Mouse (Mus musculus) kidney, adult 2 months (tissue): ENCODE data around the gene Mrps36. TPM values are rescaled to one million over a fixed set of nuclear protein-coding genes. Genes with fewer than 3 reads are reported as not detected.

ENCODE experiments used
- DNase-seq: peaks from one replicate; pipeline ENCODE4 v3.0.0; 2021
- H3K27ac ChIP-seq: fragments of 200-500 bp; 2 replicates; pipeline ENCODE4 v1.5.1; 2012; ENCODE audit warnings: low read depth, low read length, control low read depth, inconsistent platforms; ENCODE audit not compliant: insufficient read depth
- H3K27me3 ChIP-seq: fragments of 200-500 bp; replicated peaks from 2 replicates; pipeline ENCODE4 v1.6.1; 2012; ENCODE audit warnings: mild to moderate bottlenecking, moderate library complexity, low read length, inconsistent platforms; ENCODE audit not compliant: control insufficient read depth, insufficient read depth
- H3K36me3 ChIP-seq: fragments of 200-500 bp; 2 replicates; pipeline ENCODE4 v1.6.1; 2012; ENCODE audit warnings: mild to moderate bottlenecking, moderate library complexity, low read length, inconsistent platforms; ENCODE audit not compliant: control insufficient read depth, insufficient read depth
- H3K4me1 ChIP-seq: fragments of 200-500 bp; 2 replicates; pipeline ENCODE4 v1.6.1; 2011; ENCODE audit warnings: low read length; ENCODE audit not compliant: control insufficient read depth, insufficient read depth
- H3K4me3 ChIP-seq: fragments of 200-500 bp; 2 replicates; pipeline ENCODE4 v1.5.1; 2011; ENCODE audit warnings: mild to moderate bottlenecking, low read depth, low read length, control low read depth; ENCODE audit not compliant: insufficient read depth
- CTCF ChIP-seq: fragments of 200-500 bp; conservative IDR thresholded peaks from 2 replicates; pipeline ENCODE4 v1.5.1; 2011; ENCODE audit warnings: low read depth, mild to moderate bottlenecking, control low read depth, low read length, moderate library complexity, mixed read lengths; ENCODE audit not compliant: insufficient read depth, insufficient read length
- POLR2A ChIP-seq: fragments of 200-500 bp; IDR thresholded peaks from one replicate; pipeline ENCODE4 v1.6.1; 2011; ENCODE audit warnings: low read depth, low read length, control low read depth
- WGBS: fragments of 180-500 bp; shearing (Covaris S2); methylation state at CpG from one replicate; pipeline ENCODE4 v1.1.7; 2018; 5-methylcytosine and 5-hydroxymethylcytosine counted together
- polyA plus RNA-seq: library from polyadenylated mRNA; depleted of rRNA; stranded (reverse); fragments of >200 nt; gene quantifications from 2 replicates; pipeline ENCODE4 v1.2.3, GENCODE M21; 2012

Mrps36 gene
- polyA plus RNA-seq, 1 experiment, result 131 TPM

- WGBS, result 63% methylated on average over 7 of the region's 7 CpGs
- Histone ChIP-seq H3K27ac (no peak overlapping the region), H3K4me1 (no peaks in the 10 kb centered on the region; the same call in 1 of the 2 replicates), H3K4me3 (no peak overlapping the region), H3K27me3 (no peaks in the 10 kb centered on the region), H3K36me3 (no peaks in the 10 kb centered on the region; the same call in 1 of the 2 replicates)
- no peak for DNase-seq
- no peak for TF ChIP-seq CTCF
These were observed 20.3 kb downstream of the Mrps36 start for GRCm38 (mm10) chr13:100724051-100724754.

- no peak overlapping the region for H3K4me3 ChIP-seq
- no peaks in the 10 kb centered on the region for H3K4me1 ChIP-seq
- DNase-seq, result no peak
- TF ChIP-seq CTCF, result no peak
- no peak for TF ChIP-seq POLR2A
- H3K27ac ChIP-seq, result no peak overlapping the region
- H3K36me3 ChIP-seq, result no peaks in the 10 kb centered on the region; the same call in 1 of the 2 replicates
- WGBS, result 85% methylated on average over 5 of the region's 5 CpGs
- H3K27me3 ChIP-seq, result no peaks in the 10 kb centered on the region
These were observed 22.8 kb downstream of the Mrps36 start for GRCm38 (mm10) chr13:100721656-100722055.

- H3K4me1 ChIP-seq, result no peaks in the 10 kb centered on the region
- no peak overlapping the region for H3K4me3 ChIP-seq
- no peak overlapping the region for H3K27ac ChIP-seq
- WGBS, result 95% methylated on average over 6 of the region's 6 CpGs
- H3K27me3 ChIP-seq, result no peaks in the 10 kb centered on the region
- DNase-seq, result no peak
- no peak for TF ChIP-seq CTCF
- no peak for TF ChIP-seq POLR2A
- peaks cover 4% of the 10 kb centered on the region for H3K36me3 ChIP-seq
These were observed 29.0 kb downstream of the Mrps36 start for GRCm38 (mm10) chr13:100715467-100715866.

GRCm38 (mm10) chr13:100706206-100706605 lies 38.3 kb downstream of the Mrps36 start:
- no peak for DNase-seq
- peaks cover 16% of the 10 kb centered on the region for H3K36me3 ChIP-seq
- WGBS, result 93% methylated on average over 7 of the region's 7 CpGs
- no peak overlapping the region for H3K4me3 ChIP-seq
- no peak overlapping the region for H3K27ac ChIP-seq
- TF ChIP-seq POLR2A, result no peak
- no peak for TF ChIP-seq CTCF
- H3K27me3 ChIP-seq, result no peaks in the 10 kb centered on the region
- no peaks in the 10 kb centered on the region for H3K4me1 ChIP-seq

GRCm38 (mm10) chr13:100703468-100703867 lies 41.0 kb downstream of the Mrps36 start:
- Histone ChIP-seq H3K4me3 (no peak overlapping the region), H3K27me3 (no peaks in the 10 kb centered on the region), H3K27ac (no peak overlapping the region), H3K4me1 (no peaks in the 10 kb centered on the region), H3K36me3 (peaks cover 16% of the 10 kb centered on the region)
- 62% methylated on average over 2 of the region's 2 CpGs for WGBS
- no peak for TF ChIP-seq POLR2A
- peak; percentile 47 for TF ChIP-seq CTCF
- DNase-seq, result peak; percentile 86

GRCm38 (mm10) chr13:100698866-100699265 lies 45.6 kb downstream of the Mrps36 start:
- Histone ChIP-seq H3K4me3 (no peak overlapping the region), H3K4me1 (no peaks in the 10 kb centered on the region), H3K27me3 (no peaks in the 10 kb centered on the region), H3K27ac (no peak overlapping the region), H3K36me3 (peaks cover 8% of the 10 kb centered on the region)
- DNase-seq, result no peak
- TF ChIP-seq POLR2A, result no peak
- TF ChIP-seq CTCF, result no peak
- 92% methylated on average over 10 of the region's 10 CpGs for WGBS

- 86% methylated on average over 3 of the region's 3 CpGs for WGBS
- no peak for DNase-seq
- H3K27ac ChIP-seq, result no peak overlapping the region
- H3K27me3 ChIP-seq, result no peaks in the 10 kb centered on the region
- H3K4me3 ChIP-seq, result no peak overlapping the region
- H3K36me3 ChIP-seq, result peaks cover 6% of the 10 kb centered on the region; the same call in 1 of the 2 replicates
- TF ChIP-seq POLR2A, result no peak
- TF ChIP-seq CTCF, result no peak
- H3K4me1 ChIP-seq, result no peaks in the 10 kb centered on the region
These were observed 46.9 kb downstream of the Mrps36 start for GRCm38 (mm10) chr13:100697541-100697940.
